Mouse (Mus musculus): ENCODE results near the gene Col5a2. TPM values are rescaled to one million over a fixed set of nuclear protein-coding genes. Genes with fewer than 3 reads are reported as not detected.

Col5a2 gene
- total RNA-seq, 2 experiments from 2014 or later: 123 to 128 TPM

DNA sequence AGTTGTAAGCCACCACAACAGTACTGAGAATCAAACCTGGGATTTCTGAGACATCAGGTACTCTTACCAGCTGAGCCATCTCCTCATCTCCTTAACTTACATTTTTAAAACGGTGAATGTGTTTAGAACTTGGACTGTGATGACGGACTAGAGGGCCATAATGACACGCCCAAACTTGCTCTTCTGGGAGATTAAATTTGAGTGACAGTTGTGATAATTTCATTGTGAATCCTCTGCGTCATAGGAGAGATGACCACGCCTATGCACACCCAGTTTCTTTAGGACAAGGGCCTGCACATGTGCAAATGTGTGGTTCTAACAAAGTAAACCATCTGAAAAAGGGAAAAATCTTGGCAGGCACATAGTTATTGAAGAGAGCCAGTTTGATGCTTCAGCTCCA lies 79.2 kb downstream of the Col5a2 start:
- DNase-seq: no peak

DNA sequence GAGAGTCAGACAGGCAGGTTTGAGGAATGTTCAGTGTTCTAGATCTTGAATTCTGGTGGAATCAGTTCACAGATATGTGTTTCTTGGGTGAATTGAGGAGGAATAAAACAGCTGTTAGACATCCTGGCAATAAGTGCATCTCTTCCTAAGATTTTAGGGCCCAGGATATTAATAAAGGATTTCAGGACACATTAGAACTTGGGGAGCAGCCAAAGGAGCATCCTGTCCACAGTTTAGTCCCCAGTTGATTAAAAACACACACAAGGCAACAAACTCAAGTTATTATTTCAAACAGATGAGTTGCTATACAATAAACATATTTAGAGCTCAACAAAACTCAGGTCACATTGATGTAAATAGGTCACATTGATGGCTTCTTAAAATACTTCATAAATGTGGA lies 82.5 kb downstream of the Col5a2 start:
- DNase-seq: no peak

DNA sequence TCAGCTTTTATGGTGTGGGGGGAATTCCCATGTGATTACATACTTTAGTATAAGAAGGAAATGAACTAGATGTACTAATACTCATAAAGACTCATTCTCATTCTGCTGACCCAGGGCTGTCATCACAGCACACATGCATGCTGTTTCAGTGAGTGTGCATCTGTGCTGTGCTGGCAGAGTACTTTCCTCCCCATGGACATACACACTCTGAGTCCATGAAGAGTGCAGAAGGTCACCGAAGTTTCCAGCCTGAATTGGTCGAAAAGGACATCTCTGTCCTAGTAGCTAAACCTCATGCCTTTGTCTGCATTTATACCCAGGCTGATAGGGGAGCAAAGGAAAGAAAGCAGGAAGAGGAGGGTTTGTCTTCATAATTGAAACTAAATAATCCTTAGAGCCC lies 83.2 kb downstream of the Col5a2 start:
- DNase-seq: no peak

DNA sequence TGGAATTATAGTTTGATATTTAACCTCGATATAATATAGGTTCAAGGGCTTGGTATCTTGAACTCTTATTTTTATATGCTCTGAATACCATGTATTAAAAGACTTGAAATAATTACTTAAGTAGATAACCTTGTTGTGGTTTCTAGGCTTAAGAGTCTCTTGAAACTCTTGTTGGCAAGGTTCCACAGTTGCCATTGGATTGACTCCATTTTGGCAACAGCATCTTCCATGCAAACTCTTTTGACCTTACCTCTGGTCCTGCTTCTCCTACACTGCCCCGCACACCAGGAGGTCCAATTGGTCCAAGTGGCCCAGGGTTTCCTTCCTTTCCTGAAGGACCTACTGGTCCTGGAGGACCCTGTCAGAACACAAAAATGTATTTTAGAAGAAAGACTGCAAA lies 121.2 kb downstream of the Col5a2 start:
- peak; percentile 32 for DNase-seq

DNA sequence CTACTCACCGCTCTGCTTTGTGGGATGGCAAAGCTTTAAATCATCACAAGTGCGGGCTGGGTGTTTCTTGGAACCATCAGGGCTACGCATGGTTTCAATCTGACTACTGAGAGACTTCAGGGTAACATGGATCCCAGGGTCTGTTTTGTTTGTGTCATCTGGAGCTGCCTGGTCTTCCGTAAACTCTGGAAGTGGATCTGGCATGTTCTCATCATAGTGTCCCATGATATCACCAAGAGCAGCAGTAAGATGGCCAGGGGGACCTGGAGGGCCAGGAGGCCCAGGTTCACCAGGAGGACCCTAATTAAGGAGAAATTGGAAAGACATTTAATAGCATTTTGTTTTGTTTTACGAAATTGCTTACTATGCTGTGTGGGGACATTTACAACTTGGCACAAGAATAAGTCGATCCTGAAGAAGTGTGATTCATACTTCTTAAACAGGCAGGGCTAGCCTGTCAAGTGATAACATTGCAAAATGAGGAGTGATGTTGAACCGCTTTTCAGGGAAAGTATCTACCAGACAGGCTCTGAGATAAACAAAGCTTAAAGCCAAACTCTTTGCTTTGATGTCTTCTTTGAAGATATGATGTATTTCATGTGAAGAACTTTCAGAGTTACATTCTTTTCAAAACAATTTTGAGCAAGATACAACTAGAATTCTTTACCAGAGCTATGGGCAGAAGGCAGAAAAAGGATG lies 122.9 kb downstream of the Col5a2 start:
- no peak for DNase-seq

DNA sequence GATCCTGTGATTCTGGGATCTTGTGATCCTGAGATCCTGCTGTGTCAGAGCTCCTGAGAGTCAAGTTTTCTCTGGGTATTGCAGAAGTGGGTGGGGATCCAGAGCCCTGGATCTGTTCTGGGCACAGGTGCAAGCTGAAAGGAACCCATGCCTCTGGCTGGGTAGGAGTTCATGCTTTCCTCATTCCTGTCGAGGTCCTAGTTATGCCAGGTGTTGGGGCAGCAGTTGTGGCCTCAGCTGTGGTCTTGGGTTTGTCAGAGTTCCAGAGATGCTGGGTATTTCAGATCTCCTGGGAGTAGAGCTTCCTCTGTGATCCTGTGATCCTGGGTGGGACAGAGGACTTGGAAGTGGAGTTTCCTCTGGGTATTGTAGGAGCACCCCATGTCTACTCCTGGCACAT lies 137.7 kb downstream of the Col5a2 start:
- DNase-seq: no peak

DNA sequence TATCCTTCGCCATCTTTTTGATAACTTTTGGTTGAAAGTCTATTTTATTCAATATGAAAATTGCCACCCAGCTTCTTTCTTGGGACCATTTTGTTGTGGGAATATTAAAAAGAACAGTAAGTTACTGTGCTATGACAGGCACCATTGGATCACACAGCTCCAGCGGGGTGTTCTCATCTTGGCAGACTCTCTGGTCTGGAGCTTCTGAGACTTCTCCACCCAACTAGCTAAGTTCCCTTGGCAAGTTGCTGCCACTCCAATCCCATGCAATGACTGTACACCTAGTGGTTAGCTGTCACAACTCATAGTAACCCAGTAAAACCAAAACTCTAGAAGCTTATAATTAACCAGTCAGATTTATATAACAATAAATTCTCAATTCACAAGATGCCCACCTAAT lies 139.8 kb downstream of the Col5a2 start:
- no peak for DNase-seq

DNA sequence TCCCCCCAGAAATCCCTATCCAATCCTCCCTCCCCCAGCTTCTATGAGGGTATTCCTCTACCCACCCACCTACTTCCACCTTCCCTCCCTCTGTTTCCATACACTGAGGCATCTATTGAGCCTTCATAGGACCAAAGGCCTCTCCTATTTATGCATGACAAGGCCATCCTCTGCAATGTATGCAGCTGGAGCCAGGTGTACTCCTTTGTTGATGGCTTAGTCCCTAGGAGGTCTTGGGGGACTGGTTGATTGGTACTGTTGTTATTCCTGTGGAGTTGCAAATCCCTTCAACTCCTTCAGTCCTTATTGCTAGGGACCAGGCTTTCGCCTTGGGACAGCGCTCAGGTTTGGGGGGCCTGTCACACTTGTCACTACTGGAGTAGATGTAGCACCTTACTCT lies 143.4 kb downstream of the Col5a2 start:
- no peak for DNase-seq

DNA sequence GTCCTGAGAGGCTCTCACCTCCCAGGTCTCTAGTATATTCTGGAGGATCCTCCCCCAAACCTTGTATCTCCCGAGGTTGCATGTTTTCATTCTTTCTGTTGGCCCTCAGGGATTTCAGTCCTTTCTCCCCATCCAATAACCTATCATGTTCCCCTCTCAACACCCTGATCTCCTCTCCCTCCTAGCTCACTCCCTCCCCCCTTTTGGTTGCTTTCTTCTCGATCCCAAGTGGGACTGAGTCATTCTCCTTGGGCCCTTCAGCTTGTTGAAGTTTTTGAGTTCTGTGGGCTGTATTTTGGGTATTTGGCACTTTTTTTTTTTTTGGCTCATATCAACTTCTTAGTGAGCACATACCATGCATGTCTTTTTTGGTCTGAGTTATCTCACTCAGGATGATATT lies 143.9 kb downstream of the Col5a2 start:
- DNase-seq: no peak

DNA sequence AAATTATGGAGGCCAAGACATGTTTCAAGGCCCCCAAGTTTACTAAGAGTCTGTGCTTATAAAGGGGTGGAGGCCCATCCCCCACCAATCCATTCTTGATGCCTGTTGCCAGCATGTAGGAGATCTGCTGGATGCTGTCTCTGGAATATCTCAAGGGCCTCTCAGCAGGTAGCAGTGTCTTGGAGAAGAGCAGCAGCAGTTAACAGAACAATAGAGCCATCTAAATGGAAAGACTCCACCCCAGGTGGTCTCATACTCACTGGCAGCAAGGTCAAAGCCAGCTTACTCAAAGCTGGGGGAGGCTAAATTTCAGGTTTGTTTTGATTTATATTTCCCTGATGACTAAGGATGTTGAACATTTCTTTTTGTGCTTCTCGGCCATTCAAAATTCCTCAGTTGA lies 145.1 kb downstream of the Col5a2 start:
- no peak for DNase-seq

DNA sequence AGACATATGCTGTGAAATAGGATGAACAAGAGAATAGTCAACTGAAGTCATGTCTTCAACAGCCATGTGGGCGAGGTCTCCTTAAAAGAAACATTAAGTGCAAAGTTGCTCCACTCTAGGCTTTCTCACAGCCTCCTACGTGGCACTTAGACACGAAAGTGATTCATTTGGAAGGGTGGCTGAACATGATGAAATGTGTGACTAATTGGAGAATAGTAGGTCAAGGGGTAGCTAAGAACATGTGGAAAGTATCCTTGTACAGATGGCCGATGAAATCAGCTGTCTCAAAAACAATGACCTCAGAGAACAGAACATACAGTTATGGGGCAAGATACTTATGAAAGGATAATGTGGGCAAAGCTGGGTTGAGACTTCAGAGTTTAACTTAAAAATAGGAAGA lies 147.1 kb downstream of the Col5a2 start:
- no peak for DNase-seq

DNA sequence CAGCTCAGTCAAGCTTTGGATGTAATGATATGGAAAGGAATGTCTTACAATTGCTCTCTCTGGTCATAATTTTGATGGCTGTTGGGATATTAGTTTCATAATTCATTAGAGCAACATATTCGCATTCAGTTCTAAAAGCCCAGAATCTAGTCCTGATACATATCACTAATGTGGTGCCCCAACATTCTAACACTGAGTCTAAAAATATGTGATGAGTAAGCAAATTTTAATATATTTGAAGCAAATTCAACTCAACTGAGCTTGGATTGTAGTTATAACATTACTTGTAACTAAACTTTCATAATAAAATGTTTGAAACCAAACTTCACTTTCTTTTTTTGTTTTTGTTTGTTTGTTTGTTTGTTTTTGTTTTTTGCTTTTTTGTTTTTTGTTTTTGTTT lies 173.9 kb downstream of the Col5a2 start:
- DNase-seq: no peak

Other genes starting within 250 kb of the Col5a2 start
- gene Col3a1, start 191.7 kb downstream of the Col5a2 start, total RNA-seq (2021): 1,000 to 10,000 TPM; 1,443 to 1,651 TPM